Mouse (Mus musculus): Measurements from ENCODE around the gene Atxn2.

GRCm38 (mm10) chr5:121858427-121858826 is 147.3 kb downstream of the Atxn2 start:
- TF ChIP-seq POLR2A (IDR thresholded peaks at IDR 0.05; ENCODE audit: borderline replicate concordance, low read depth, low read length): no peak
- no peak for TF ChIP-seq CTCF (IDR thresholded peaks at IDR 0.05; ENCODE audit: low read depth, low read length)
